Mouse (Mus musculus) effector memory CD4-positive, alpha-beta T cell, adult 5 months (primary cell): ENCODE measurements around the gene Ccdc153. TPM values are rescaled to one million over a fixed set of nuclear protein-coding genes. Genes with fewer than 3 reads are reported as not detected.

ENCODE experiments used
- polyA plus RNA-seq: library from polyadenylated mRNA; unstranded; fragments of 100-300 nt; shearing (Covaris generic); gene quantifications from one replicate; pipeline ENCODE4 v1.2.1, GENCODE M21; 2017

Gene Ccdc153
- polyA plus RNA-seq, result not detected

DNA sequence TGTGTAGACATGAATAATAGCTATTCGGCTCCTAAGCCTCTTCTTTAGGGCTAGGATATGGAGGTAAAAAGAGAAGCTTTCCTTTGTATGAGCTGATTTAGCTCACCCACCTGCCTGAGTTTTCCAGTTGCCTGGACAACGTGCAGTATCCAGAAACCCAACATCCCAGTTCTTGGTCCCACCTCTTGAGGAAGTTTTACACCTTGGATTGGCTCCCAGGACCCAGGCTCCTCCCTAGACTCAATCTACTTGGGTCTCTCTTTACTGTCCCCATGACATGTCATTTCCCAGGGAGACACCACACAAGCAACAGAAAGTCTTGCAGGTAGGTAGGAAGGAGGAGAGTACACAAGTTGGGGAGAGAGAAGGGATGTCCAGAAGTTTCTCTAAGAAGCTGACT, at the start of gene Ccdc153:
TSS of gene Ccdc153 (plus strand) at position 278 of the 400 bp plus-strand sequence.

DNA sequence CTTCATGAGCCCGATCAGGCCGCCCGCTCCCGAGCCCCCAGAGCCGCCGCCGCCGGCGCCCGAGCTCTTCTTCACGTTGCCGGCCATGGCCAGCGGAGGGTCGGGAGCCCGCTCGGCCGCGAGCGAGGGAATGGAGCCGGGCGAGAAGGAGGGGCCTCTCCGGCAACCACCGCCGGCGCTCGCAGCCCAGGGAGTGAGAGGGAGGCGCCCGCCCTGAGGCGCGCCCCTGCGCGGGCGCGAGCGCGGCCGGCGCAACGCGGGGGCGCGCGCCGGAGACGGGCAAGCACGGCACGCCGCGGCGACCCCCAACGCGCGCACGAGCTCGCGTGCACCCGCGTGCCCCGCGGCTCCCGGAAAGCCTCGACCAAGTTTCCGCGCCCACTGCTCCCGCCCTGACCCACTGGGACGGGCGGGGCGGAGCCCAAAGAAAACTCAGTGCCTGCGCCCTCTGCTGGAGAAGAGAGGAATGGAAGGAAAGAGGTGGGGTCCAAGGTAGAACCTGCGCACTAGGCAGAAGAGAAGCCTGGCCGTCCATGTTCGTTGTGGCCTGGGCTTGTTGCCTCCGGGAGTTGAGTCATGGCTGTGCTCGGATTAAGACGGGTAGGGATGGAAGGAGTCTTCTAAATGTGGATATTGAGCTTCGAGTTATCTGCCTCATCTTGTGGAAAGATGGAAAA, 6.5 kb upstream of the Ccdc153 start, which contains the start of gene Cbl:
TSS of gene Cbl (minus strand) at position 248 of the 677 bp plus-strand sequence.

DNA sequence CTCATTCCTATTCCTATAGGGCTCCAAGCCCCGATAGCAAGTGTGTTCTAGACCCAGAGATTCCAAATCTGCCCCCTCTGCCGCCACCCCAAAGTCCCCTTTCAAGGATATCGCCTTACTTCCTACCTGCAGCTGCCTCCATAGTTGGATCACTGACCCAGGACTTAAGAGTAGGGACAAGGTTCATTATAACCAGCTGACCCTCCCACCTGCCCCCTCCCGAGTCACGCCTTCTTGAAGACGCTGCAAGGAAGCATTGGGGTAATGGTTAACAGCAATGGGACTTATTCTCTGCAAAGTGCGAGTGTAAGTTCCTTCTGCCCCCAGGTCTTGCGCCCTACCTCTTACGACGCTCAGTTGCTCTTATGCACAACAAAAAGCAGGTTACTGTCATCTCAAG, 10.8 kb downstream of the Ccdc153 start, which contains the start of gene Pdzd3:
TSS of gene Pdzd3 (minus strand) at position 158 of the 400 bp plus-strand sequence.

DNA sequence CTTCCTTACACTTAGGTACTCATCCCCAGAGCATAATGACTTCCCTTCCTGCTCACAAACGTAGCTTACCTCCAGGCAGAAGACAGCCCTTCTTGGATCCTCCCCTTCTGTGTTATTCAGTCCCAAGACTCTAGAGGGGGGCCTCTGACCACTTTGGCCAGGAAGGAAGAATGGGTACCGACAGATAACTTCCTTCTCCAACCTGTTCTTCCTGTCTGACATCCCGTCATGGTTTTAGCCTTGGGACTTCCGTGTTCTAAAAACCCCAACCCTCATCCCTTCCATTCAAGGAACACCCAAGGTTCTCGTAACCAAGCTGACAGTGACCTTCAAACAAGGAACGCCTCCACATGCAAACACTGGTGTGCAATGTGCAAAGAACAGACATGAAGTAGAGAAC, 28.0 kb downstream of the Ccdc153 start, which contains the start of gene Nlrx1:
TSS of gene Nlrx1 (minus strand) at position 168 of the 400 bp plus-strand sequence.

DNA sequence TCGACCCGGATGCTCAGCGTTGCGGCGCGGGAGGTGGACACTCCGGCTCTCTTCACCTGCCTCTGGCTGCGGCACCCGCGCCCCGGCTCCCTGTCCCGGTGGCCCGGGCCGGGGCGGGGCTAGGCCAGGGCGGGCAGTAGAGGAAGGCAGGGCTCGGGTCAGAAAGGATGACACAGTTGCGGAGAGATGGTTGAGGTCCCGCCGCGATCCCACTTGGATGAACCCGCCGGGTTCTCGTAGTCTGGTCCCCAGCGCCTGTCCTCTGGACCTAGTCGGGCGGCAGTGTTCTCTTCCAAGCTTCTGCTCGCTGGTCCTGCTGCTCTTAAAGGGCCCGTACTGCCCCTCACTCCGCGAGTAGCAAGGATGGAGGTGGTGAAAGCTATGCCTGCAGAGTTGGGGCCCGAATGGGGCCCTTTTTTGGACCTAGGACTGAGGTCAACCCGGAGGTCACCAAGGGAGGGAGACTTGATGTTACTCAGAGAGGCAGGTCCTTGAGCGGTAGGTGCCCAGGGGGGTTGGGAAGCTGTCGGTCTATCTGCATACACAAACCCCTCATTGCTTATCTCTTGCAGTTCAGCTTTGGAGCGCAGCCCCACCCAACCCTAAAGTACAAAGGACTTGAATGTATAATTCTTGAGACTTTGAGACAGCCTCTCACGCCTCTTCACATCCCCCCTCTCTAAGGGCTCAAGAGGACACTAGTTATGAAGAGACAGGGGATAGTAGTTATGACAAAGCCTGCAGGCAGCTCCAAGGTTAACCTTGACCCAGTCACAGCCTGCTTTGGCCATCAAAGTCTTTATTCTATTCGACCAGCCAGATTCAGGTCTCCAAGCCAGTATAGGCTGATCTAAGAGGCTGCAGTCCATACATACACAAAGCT, 47.8 kb downstream of the Ccdc153 start, which contains the start of gene Abcg4:
TSS of gene Abcg4 (minus strand) at position 540 of the 883 bp plus-strand sequence.

Other genes with a start within 250 kb of the Ccdc153 start
- 142 TPM for gene Thy1, start 197.3 kb upstream of the Ccdc153 start, polyA plus RNA-seq
- 34.1 TPM for gene Usp2, start 173.7 kb upstream of the Ccdc153 start, polyA plus RNA-seq
- not detected for gene Mfrp, start 138.9 kb upstream of the Ccdc153 start, polyA plus RNA-seq
- gene C1qtnf5, start 133.4 kb upstream of the Ccdc153 start, polyA plus RNA-seq, result not detected
- not detected for gene Gm49380, start 127.2 kb upstream of the Ccdc153 start, polyA plus RNA-seq
- gene Rnf26, start 127.2 kb upstream of the Ccdc153 start, polyA plus RNA-seq, result 19.4 TPM
- gene Mcam, start 106.2 kb upstream of the Ccdc153 start, polyA plus RNA-seq, result 0.36 TPM
- gene Cbl, start 6.6 kb upstream of the Ccdc153 start, polyA plus RNA-seq, result 41.9 TPM
- 0.29 TPM for gene Pdzd3, start 10.8 kb downstream of the Ccdc153 start, polyA plus RNA-seq
- gene Nlrx1, start 27.9 kb downstream of the Ccdc153 start, polyA plus RNA-seq, result 5.8 TPM
- gene Abcg4, start 47.9 kb downstream of the Ccdc153 start, polyA plus RNA-seq, result not detected
- 41.8 TPM for gene Hinfp, start 65.0 kb downstream of the Ccdc153 start, polyA plus RNA-seq
- 17.8 TPM for gene C2cd2l, start 79.6 kb downstream of the Ccdc153 start, polyA plus RNA-seq
- 10.2 TPM for gene Dpagt1, start 85.3 kb downstream of the Ccdc153 start, polyA plus RNA-seq
- 51.5 TPM for gene H2afx, start 94.0 kb downstream of the Ccdc153 start, polyA plus RNA-seq
- 16.5 TPM for gene Hmbs, start 103.6 kb downstream of the Ccdc153 start, polyA plus RNA-seq
- gene Vps11, start 121.0 kb downstream of the Ccdc153 start, polyA plus RNA-seq, result 60.2 TPM
- 16.7 TPM for gene Hyou1, start 138.8 kb downstream of the Ccdc153 start, polyA plus RNA-seq
- gene Slc37a4, start 156.2 kb downstream of the Ccdc153 start, polyA plus RNA-seq, result 12.4 TPM
- 1,991 TPM for gene Rps25, start 166.5 kb downstream of the Ccdc153 start, polyA plus RNA-seq
- 84.5 TPM for gene Trappc4, start 166.9 kb downstream of the Ccdc153 start, polyA plus RNA-seq
- 44.7 TPM for gene Ccdc84, start 177.9 kb downstream of the Ccdc153 start, polyA plus RNA-seq
- gene Foxr1, start 200.5 kb downstream of the Ccdc153 start, polyA plus RNA-seq, result 0.64 TPM
- not detected for gene Upk2, start 214.3 kb downstream of the Ccdc153 start, polyA plus RNA-seq
- gene Bcl9l, start 242.1 kb downstream of the Ccdc153 start, polyA plus RNA-seq, result 22.4 TPM